Mouse (Mus musculus) hematopoietic stem cell, adult 5-6 weeks (primary cell): ENCODE data around the gene Gipc1. TPM values are rescaled to one million over a fixed set of nuclear protein-coding genes. Genes with fewer than 3 reads are reported as not detected.

ENCODE experiments used
- ATAC-seq, 2 experiments: fragments of 125-278 bp in 1 of 2; replicated peaks in 1 of 2; 2 replicates each; pipeline ENCODE4 v1.8.0; 2016 to 2017; ENCODE audit warnings: inconsistent platforms in 2 of 2, mild to moderate bottlenecking in 2 of 2, moderate number of reproducible peaks in 2 of 2, low read depth in 1 of 2, moderate TSS enrichment in 1 of 2; ENCODE audit not compliant: low FRiP score in 2 of 2, poor library complexity in 2 of 2, severe bottlenecking in 2 of 2, insufficient read depth in 1 of 2, low TSS enrichment in 1 of 2
- total RNA-seq: library from RNA; stranded (forward); fragments of 172-1452, 232-1000 nt; gene quantifications from 2 replicates; pipeline ENCODE4 v1.2.3, GENCODE M21; 2017

Gene Gipc1
- total RNA-seq, 1 experiment from 2014 or later, result 4.6 TPM

DNA sequence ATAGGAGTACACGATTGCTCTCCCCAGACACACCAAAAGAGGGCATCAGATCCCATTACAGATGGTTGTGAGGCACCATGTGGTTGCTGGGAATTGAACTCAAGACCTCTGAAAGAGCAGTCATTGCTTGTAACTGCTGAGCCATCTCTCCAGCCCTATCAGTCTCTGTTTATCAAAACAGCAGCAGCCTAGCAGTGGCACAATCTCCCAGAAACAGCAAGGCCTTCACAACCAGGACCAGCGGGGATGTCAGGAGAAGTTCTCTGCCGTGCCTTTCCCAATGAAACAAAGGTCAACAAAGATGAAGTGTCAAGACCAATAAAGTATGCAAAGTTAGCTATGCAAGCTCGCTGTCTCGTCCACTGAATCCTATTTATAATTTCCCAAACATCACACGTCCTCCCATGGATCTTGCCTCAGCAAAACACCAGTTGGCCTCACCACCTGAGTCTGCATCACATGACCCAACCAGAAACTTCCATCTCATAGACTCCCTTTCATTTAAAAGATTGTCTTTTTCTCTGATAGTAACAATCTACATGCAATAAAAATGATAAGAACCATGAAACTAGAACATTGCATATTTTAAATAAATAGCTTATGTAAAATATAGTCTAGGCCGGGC is 20.3 kb upstream of the Gipc1 start:
- no peak for ATAC-seq

- no peak for ATAC-seq
These were observed 13.6 kb upstream of the Gipc1 start for GRCm38 (mm10) chr8:83638856-83639255.

DNA sequence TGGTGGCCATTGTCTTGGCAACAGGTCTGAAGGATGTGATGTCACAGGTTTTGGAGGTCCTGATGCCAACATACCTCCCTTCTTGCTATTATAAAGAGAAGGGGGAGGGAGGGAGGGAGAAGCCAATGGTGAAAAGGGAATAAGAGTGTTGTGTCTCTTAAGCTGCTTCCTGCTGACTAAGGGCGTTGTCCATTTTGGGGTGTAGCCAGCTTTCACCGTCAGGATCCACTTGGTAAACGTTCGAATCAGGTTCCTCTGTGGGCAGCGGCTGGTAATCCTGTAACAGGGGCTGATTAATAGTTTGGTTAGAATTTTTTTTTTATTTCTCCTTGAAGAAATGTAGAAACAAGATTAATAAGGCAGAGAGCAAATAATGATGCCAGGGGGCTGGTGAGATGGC is 12.8 kb upstream of the Gipc1 start:
- ATAC-seq, result no peak

DNA sequence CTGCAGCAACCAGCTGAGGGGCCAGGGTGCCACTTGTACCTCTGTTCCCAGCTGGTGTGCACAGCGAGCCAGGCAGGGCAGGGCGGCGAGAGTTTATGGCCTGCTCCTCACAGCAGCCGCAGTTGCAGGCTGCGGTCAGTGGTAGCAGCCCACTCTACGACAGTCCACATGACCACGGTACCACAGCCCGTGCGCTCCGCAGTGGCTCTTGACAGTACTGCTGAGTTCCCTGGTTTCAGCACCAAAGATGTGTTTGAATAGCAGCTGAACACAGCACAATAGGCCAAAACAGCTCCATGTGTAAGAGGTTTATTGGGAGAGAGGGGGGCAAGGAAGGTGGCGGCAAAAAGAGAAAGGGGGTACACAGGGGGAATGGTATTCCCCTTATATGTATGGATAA is 5.0 kb upstream of the Gipc1 start:
- ATAC-seq, result no peak; a peak in 1 of 4 replicates

GRCm38 (mm10) chr8:83648031-83648430 is 4.4 kb upstream of the Gipc1 start:
- ATAC-seq, result no peak

GRCm38 (mm10) chr8:83649699-83650098 is 2.8 kb upstream of the Gipc1 start:
- ATAC-seq, result no peak

DNA sequence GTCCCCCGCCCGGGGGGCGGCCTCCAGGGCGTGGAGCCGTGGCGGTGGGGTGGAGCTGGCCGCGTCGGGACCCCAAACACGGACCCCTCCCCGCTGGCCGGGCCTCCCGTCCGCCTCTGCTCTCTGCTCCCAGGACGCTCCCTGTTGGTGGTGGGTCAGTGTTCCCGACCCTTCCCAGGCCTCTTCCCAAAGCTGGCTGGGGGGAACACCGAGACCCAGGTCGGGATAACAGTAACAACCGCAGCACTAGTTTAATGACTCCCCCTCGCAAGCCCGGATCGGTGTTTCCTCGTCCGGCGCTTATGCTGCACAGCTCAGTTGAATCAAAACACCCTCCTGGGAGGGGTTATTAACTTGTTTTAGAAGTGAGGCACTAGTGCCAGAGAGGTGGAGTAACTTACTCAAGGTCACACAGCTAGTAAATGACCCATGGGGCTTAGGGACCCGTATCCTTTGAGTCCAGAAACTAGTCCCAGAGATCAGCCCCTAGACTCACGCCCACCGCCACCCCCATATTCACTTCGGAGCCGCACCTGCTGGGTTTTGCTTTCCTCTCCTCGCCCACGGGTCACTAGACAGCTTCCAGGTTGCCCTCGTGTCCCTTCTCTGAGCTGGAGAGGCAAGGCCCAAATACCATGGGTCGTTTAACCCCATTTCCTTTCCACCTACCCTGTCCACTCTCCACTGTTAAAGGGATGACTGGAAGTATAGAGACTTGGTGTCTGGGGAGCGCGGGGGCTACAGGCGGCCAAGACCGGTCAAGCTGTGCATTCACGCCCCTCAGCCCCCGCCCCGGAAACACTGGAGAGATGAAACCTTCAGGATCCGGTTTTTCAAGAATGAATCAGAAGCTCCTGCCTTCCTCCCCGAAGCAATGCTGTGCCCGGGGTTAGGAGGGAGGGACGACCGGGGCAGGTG is 526 bp downstream of the Gipc1 start:
- ATAC-seq, result no peak

GRCm38 (mm10) chr8:83653662-83654017 is 1.2 kb downstream of the Gipc1 start:
- ATAC-seq, result no peak

- no peak for ATAC-seq
These were observed 2.2 kb downstream of the Gipc1 start for GRCm38 (mm10) chr8:83654725-83655124.

DNA sequence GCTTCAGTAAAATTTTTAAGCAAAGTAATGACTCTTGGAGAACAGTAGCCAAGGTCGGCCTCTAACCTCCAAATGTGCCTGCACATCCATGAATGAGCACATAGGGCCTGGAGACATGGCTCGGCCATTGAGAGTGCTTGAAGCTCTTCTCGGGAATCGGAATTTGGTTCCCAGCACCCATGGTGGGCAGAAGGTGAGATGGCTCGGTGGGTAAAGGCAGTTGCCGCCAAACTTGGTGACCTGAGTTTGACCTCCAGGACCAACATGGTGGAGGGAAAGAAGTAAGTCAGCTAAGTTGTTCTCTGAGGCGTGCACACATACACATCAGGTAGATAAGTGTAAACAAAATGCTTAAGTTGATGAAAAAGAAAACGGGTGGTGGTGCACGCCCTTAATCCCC is 3.6 kb downstream of the Gipc1 start:
- ATAC-seq, result no peak

- no peak for ATAC-seq
These were observed 4.2 kb downstream of the Gipc1 start for GRCm38 (mm10) chr8:83656484-83657246.

- ATAC-seq, result no peak
These were observed 8.1 kb downstream of the Gipc1 start for GRCm38 (mm10) chr8:83660545-83660944.

DNA sequence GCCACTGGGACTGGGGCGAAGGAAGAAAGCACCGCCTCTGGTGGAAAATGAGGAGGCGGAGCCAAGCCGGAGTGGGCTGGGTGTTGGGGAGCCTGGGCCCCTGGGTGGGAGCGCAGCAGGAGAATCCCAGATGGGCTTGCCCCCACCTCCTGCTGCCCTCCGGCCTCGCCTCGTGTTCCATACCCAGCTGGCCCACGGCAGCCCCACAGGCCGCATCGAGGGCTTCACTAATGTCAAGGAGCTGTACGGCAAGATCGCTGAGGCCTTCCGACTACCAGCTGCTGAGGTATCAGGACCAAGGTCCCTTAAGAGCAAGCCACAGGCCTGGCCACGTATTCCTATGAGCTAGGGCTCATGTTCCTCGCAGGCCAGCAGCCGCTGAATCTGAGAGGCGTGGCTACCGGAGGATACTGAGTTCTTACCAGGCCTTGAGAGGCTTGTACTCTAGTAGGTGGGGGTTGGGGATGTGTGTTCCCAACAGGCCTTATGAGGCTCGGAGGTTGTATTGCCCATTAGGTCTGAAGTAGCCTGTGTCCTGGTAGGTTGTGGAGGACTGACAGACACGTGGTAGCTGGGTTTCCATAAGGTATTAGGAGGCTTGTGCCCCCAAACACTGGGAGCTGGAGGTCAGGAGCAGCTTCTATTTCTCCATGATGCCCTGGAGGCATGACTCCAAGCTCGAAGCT is 8.7 kb downstream of the Gipc1 start:
- ATAC-seq, result no peak

DNA sequence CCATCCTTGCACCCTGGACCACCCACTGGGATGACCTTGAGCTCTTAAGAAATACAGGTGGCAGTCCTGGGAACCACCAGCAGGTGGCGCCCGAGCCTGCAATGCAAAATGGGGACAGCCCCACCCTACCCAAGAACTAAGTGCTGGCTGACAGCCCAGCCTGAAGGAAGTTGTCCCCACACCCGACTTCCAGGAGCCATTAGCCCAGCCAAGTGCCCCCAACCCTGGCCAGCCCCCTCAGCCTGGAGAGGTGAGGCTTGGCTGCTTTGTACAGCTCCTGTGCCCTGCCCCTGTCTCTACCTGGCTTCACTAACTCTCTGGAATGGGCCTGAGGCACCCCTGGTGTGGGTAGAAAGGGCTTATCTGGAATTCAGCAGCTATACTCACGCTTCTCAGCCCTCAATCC is 9.9 kb downstream of the Gipc1 start:
- ATAC-seq, result peak; percentile 62 to 79

GRCm38 (mm10) chr8:83664096-83664495 is 11.6 kb downstream of the Gipc1 start:
- no peak for ATAC-seq

DNA sequence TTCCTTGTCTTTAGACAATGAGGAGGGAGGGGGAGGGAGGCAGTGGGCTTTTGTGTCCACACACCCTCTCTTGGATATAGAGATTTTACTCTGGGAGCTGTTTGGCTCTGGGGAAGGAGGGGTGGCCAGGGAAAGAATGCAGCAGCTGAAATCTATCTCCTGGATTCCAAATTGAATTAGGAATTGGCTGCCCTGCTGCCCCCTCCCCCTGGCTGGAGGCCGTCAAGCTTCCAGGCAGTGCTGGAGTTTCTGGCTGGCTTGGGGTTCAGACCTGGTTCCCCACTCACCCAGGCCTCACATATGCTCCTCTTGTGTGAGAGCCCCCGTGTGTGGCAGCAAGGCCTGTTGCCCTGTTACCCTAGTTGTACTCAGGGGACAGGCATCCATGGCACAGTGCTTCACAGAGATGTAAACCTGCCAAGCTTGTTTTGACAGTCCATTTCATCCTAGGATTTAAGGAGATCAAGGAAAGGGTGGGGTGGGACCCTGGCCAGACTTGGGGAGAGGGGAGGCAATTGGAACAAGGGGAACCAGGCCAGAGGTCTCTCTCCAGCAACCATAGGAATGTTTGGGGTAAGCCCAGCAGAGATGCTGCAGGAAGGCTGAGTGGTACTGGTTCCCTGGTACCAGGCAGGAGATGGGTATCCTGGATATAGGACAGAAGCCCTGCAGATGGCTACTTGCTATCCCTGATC is 12.6 kb downstream of the Gipc1 start:
- ATAC-seq, result no peak
